Mouse (Mus musculus): ENCODE results near the gene Sorbs1. TPM values are rescaled to one million over a fixed set of nuclear protein-coding genes. Genes with fewer than 3 reads are reported as not detected.

Sorbs1 gene
- total RNA-seq, 2 experiments from 2014 or later: 148 to 249 TPM

GRCm38 (mm10) chr19:40377632-40378031 is 135.9 kb downstream of the Sorbs1 start:
- peak; percentile 86 for DNase-seq (ENCODE audit: low spot score)

GRCm38 (mm10) chr19:40376566-40377281 is 136.9 kb downstream of the Sorbs1 start:
- peak; percentile 80 for DNase-seq (ENCODE audit: low spot score)

- DNase-seq (ENCODE audit: low spot score): no peak
These were observed 138.9 kb downstream of the Sorbs1 start for GRCm38 (mm10) chr19:40374720-40375119.

- no peak for DNase-seq (ENCODE audit: low spot score)
These were observed 140.9 kb downstream of the Sorbs1 start for GRCm38 (mm10) chr19:40372679-40373078.

- DNase-seq (ENCODE audit: low spot score): no peak
These were observed 141.7 kb downstream of the Sorbs1 start for GRCm38 (mm10) chr19:40371866-40372265.

- DNase-seq (ENCODE audit: low spot score): peak; percentile 73
These were observed 143.4 kb downstream of the Sorbs1 start for GRCm38 (mm10) chr19:40369852-40370811.

- DNase-seq (ENCODE audit: low spot score): peak; percentile 59
These were observed 145.1 kb downstream of the Sorbs1 start for GRCm38 (mm10) chr19:40368517-40368916.

- peak; percentile 47 for DNase-seq (ENCODE audit: low spot score)
These were observed 147.2 kb downstream of the Sorbs1 start for GRCm38 (mm10) chr19:40366163-40366941.

- no peak for DNase-seq (ENCODE audit: low spot score)
These were observed 148.4 kb downstream of the Sorbs1 start for GRCm38 (mm10) chr19:40365137-40365536.

- no peak for DNase-seq (ENCODE audit: low spot score)
These were observed 150.1 kb downstream of the Sorbs1 start for GRCm38 (mm10) chr19:40363447-40363846.

GRCm38 (mm10) chr19:40362203-40362865 is 151.2 kb downstream of the Sorbs1 start:
- peak; percentile 52 for DNase-seq (ENCODE audit: low spot score)

- no peak for DNase-seq (ENCODE audit: low spot score)
These were observed 153.7 kb downstream of the Sorbs1 start for GRCm38 (mm10) chr19:40359712-40360394.

GRCm38 (mm10) chr19:40356536-40357522 is 156.8 kb downstream of the Sorbs1 start:
- DNase-seq (ENCODE audit: low spot score): no peak

GRCm38 (mm10) chr19:40355075-40355474 is 158.5 kb downstream of the Sorbs1 start:
- DNase-seq (ENCODE audit: low spot score): no peak

GRCm38 (mm10) chr19:40352006-40352405 is 161.6 kb downstream of the Sorbs1 start:
- no peak for DNase-seq (ENCODE audit: low spot score)

GRCm38 (mm10) chr19:40350835-40351234 is 162.7 kb downstream of the Sorbs1 start:
- no peak for DNase-seq (ENCODE audit: low spot score)

- no peak for DNase-seq (ENCODE audit: low spot score)
These were observed 163.6 kb downstream of the Sorbs1 start for GRCm38 (mm10) chr19:40349713-40350671.

GRCm38 (mm10) chr19:40349281-40349680 is 164.3 kb downstream of the Sorbs1 start:
- DNase-seq (ENCODE audit: low spot score): no peak

Data from gastrocnemius, adult 18-20 months (tissue).